Mouse (Mus musculus) liver, embryonic 15.5 days (tissue): ENCODE results near the gene Igf1r. TPM values are rescaled to one million over a fixed set of nuclear protein-coding genes. Genes with fewer than 3 reads are reported as not detected.

Experiments
- ATAC-seq: fragments of 200-750 bp; cut with Nextera tagmentation; 2 replicates; pipeline ENCODE4 v1.8.0; 2017; ENCODE audit warnings: moderate number of reproducible peaks, mild to moderate bottlenecking, moderate library complexity; ENCODE audit not compliant: insufficient read depth
- H3K27ac ChIP-seq: fragments of 300-500 bp; sonication (generic); replicated peaks from 2 replicates; pipeline ENCODE4 v1.5.1; 2015; ENCODE audit warnings: mild to moderate bottlenecking, inconsistent platforms
- H3K27me3 ChIP-seq: fragments of 300-500 bp; sonication (generic); 2 replicates; pipeline ENCODE4 v1.6.1; 2015; ENCODE audit warnings: mild to moderate bottlenecking, inconsistent platforms
- H3K36me3 ChIP-seq: fragments of 300-500 bp; sonication (generic); replicated peaks from 2 replicates; pipeline ENCODE4 v1.6.1; 2015; ENCODE audit warnings: moderate library complexity, mild to moderate bottlenecking, inconsistent platforms
- H3K4me1 ChIP-seq: fragments of 300-500 bp; sonication (generic); replicated peaks from 2 replicates; pipeline ENCODE4 v1.6.1; 2015; ENCODE audit warnings: inconsistent platforms
- H3K4me2 ChIP-seq: fragments of 300-500 bp; sonication (generic); 2 replicates; pipeline ENCODE4 v1.6.1; 2015; ENCODE audit warnings: moderate library complexity, mild to moderate bottlenecking, inconsistent platforms
- H3K4me3 ChIP-seq: fragments of 300-500 bp; sonication (generic); replicated peaks from 2 replicates; pipeline ENCODE4 v1.5.1; 2015; ENCODE audit warnings: mild to moderate bottlenecking, inconsistent platforms
- H3K9ac ChIP-seq: fragments of 300-500 bp; sonication (generic); 2 replicates; pipeline ENCODE4 v1.6.1; 2015; ENCODE audit warnings: moderate library complexity, mild to moderate bottlenecking, inconsistent platforms
- H3K9me3 ChIP-seq: fragments of 300-500 bp; sonication (generic); replicated peaks from 2 replicates; pipeline ENCODE4 v1.6.1; 2016; ENCODE audit warnings: inconsistent platforms
- WGBS: fragments of 180-500 bp; shearing (Covaris S2); methylation state at CpG from one replicate; pipeline ENCODE4 v1.1.7; 2015; ENCODE audit warnings: mixed read lengths; ENCODE audit not compliant: insufficient replicate concordance; 5-methylcytosine and 5-hydroxymethylcytosine counted together
- polyA plus RNA-seq: library from polyadenylated mRNA; unstranded; fragments of >200 nt; fragmentation: Nextera tagmentation; extraction: Ambion mirVana; gene quantifications from 2 replicates; pipeline ENCODE4 v1.2.1, GENCODE M21; 2015

The Igf1r gene
- polyA plus RNA-seq, 1 experiment from 2014 or later: 2.6 TPM

GRCm38 (mm10) chr7:68075401-68075800 lies 122.8 kb downstream of the Igf1r start:
- no peak overlapping the region for H3K4me2 ChIP-seq
- no peak for ATAC-seq
- H3K36me3 ChIP-seq: no peaks in the 10 kb centered on the region
- H3K4me3 ChIP-seq: no peak overlapping the region
- H3K4me1 ChIP-seq: peaks cover 20% of the 10 kb centered on the region
- no peaks in the 10 kb centered on the region for H3K9me3 ChIP-seq
- H3K27ac ChIP-seq: no peak overlapping the region
- H3K9ac ChIP-seq: no peak overlapping the region
- 64% methylated on average over 3 of the region's 3 CpGs for WGBS
- no peaks in the 10 kb centered on the region for H3K27me3 ChIP-seq

DNA sequence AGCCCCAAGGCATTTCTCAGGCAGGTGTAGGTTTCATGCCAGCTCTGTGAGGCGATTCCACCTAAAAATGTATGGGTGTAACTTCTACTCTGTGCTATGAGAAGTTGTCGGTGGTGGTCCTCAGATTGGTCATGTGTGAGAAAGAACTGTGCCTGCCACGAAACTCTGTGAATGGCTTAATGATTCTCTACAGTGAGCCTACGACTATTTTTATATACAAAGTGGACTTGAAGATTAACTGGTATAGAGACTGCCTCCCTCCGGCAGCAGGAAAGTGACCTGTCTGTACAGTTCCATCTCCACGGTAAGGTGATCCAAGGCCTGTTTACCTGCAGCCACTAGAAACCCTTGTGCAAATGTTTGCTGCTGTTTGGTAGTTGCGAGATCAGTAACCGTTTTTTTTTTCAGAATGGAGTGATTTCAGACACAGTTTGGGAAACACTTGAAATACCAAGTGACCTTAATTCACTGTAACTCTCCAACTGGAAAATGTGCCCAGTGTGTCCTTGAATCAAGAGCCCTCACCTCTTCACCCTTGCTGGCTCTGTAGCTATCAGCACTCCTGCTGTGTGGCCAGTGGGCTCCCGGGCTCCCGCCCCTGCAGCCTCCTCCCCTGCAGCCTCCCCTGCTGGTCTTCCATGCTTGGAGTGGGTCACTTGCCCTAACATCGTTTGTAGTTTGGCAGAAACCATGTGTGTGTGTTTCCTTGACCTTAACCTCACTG lies 127.7 kb downstream of the Igf1r start:
- Histone ChIP-seq H3K27me3 (no peaks in the 10 kb centered on the region; the same call in none of the 2 replicates), H3K4me2 (no peak overlapping the region), H3K27ac (no peak overlapping the region), H3K9me3 (no peaks in the 10 kb centered on the region), H3K9ac (no peak overlapping the region), H3K4me1 (peaks cover 26% of the 10 kb centered on the region), H3K36me3 (no peaks in the 10 kb centered on the region), H3K4me3 (no peak overlapping the region)
- WGBS: 67% methylated on average over 11 of the region's 11 CpGs
- ATAC-seq: no peak

DNA sequence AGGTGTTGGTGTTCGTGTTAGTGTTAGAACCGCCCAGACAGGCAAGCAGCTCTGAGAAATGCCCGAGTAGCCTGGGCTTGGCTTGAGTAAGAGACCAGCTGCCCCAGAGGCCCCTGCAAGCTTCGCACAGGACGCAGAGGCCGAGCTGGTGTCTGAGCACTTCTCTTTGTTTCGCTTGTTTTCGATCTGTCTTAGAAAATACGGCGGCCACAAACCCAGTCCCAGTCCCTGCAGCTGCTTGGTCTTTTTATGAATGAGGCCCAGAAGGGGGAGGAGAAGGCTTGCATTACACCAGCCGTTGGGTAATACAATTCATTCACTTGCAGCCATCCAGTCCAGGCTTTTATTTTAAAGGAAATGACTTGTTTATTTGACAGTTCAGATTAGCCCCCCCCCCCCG lies 132.7 kb downstream of the Igf1r start:
- Histone ChIP-seq H3K4me1 (peaks cover 58% of the 10 kb centered on the region), H3K27ac (peak overlapping the region; percentile 67), H3K27me3 (peaks cover 8% of the 10 kb centered on the region), H3K4me2 (peak overlapping the region; percentile 46), H3K9ac (no peak overlapping the region), H3K36me3 (no peaks in the 10 kb centered on the region), H3K9me3 (no peaks in the 10 kb centered on the region), H3K4me3 (peak overlapping the region; percentile 15; the same call in 1 of the 2 replicates)
- 5% methylated on average over 12 of the region's 12 CpGs for WGBS
- ATAC-seq: no peak; the same call in 1 of the 2 replicates

DNA sequence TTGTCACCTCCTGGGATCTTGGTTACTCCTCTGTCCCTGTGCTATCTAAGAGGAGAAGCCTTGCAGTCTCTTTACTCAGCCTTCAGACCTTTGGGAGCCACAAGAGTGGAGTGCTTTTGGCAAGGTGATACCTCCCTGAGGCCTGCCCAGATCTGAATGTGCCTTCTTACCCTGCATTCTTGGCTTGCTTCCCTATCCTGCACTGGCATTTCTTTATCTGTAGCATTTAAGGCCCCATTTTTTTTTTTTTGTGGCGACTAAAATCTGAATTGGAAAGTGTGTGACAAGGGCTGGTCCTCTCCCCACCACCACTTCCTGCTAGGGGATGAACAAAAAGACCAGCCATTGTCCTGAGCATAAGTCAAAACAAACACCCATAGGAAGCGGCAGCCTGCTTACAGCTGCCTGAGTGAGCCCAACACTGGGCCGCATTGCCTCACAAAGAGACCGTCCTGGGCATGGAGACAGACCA lies 133.3 kb downstream of the Igf1r start:
- Histone ChIP-seq H3K4me2 (peak overlapping the region; percentile 46), H3K9ac (no peak overlapping the region), H3K36me3 (no peaks in the 10 kb centered on the region), H3K27ac (peak overlapping the region; percentile 67; the same call in 1 of the 2 replicates), H3K4me1 (peaks cover 56% of the 10 kb centered on the region), H3K27me3 (peaks cover 14% of the 10 kb centered on the region), H3K9me3 (no peaks in the 10 kb centered on the region), H3K4me3 (no peak overlapping the region)
- peak; percentile 55 for ATAC-seq
- WGBS: 40% methylated on average over 4 of the region's 4 CpGs

- peaks cover 19% of the 10 kb centered on the region for H3K27me3 ChIP-seq
- ATAC-seq: no peak
- no peak overlapping the region for H3K4me2 ChIP-seq
- no peak overlapping the region for H3K9ac ChIP-seq
- H3K4me1 ChIP-seq: peaks cover 60% of the 10 kb centered on the region
- no peaks in the 10 kb centered on the region for H3K9me3 ChIP-seq
- no peak overlapping the region for H3K4me3 ChIP-seq
- 34% methylated on average over 4 of the region's 4 CpGs for WGBS
- no peak overlapping the region for H3K27ac ChIP-seq
- no peaks in the 10 kb centered on the region for H3K36me3 ChIP-seq
These were observed 134.9 kb downstream of the Igf1r start for GRCm38 (mm10) chr7:68087496-68087895.

DNA sequence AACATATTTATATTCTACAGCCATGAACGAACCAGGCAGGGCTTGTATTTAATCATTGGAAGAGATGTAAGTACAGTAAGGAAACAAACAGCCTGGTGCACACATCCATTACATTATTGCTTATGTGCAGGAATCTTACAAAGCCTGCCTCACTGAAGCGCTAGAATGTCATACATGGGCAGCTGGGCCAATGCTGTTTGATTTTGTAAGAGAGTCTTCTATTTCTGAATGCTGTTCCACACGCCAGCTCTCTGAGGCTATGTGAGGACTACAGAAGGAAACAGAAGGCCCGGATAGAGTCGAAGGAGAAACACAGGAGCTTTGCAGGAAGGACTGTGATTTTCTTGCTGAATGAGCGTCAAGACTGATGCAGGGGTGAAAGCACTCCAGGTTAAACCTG lies 136.2 kb downstream of the Igf1r start:
- Histone ChIP-seq H3K27me3 (peaks cover 23% of the 10 kb centered on the region), H3K4me2 (no peak overlapping the region), H3K4me3 (no peak overlapping the region), H3K9ac (no peak overlapping the region), H3K9me3 (no peaks in the 10 kb centered on the region), H3K27ac (no peak overlapping the region), H3K36me3 (no peaks in the 10 kb centered on the region), H3K4me1 (peaks cover 62% of the 10 kb centered on the region)
- WGBS: 74% methylated on average over 6 of the region's 6 CpGs
- ATAC-seq: no peak

DNA sequence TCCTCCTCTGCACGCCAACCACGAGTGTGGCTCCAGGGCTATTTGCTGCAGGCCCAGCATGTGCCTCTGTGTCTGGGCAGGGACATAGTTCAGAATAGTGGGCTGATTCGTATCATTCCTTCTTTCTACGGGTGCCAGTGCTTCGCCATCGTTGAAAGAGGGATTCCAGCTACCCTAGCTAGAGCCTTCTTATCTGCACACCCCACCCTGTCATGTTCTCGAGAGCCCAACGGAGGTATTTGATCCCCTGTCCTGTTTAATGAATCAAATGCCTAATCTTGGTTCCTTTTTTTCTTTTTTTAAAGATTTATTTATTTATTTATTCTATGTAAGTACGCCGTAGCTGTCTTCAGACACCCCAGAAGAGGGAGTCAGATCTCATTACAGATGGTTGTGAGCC lies 137.1 kb downstream of the Igf1r start:
- peaks cover 23% of the 10 kb centered on the region for H3K27me3 ChIP-seq
- H3K27ac ChIP-seq: 0 out of 2 replicates have a peak overlapping the region, but pooled peaks have one; percentile 9
- 0 out of 2 replicates have a peak, but pooled peaks have one; percentile 36 for ATAC-seq
- H3K4me2 ChIP-seq: 0 out of 2 replicates have a peak overlapping the region, but pooled peaks have one; percentile 2
- no peak overlapping the region for H3K4me3 ChIP-seq
- H3K4me1 ChIP-seq: peaks cover 65% of the 10 kb centered on the region
- 27% methylated on average over 10 of the region's 10 CpGs for WGBS
- H3K9ac ChIP-seq: no peak overlapping the region
- no peaks in the 10 kb centered on the region for H3K36me3 ChIP-seq
- no peaks in the 10 kb centered on the region for H3K9me3 ChIP-seq

- 81% methylated on average over 8 of the region's 8 CpGs for WGBS
- ATAC-seq: no peak
- no peak overlapping the region for H3K4me2 ChIP-seq
- no peak overlapping the region for H3K4me3 ChIP-seq
- no peaks in the 10 kb centered on the region for H3K9me3 ChIP-seq
- H3K27ac ChIP-seq: no peak overlapping the region
- peaks cover 61% of the 10 kb centered on the region for H3K4me1 ChIP-seq
- H3K9ac ChIP-seq: no peak overlapping the region
- no peaks in the 10 kb centered on the region for H3K36me3 ChIP-seq
- H3K27me3 ChIP-seq: peaks cover 23% of the 10 kb centered on the region
These were observed 137.9 kb downstream of the Igf1r start for GRCm38 (mm10) chr7:68090576-68090975.

- Histone ChIP-seq H3K27me3 (peaks cover 29% of the 10 kb centered on the region), H3K4me2 (peak overlapping the region; percentile 13; the same call in 1 of the 2 replicates), H3K36me3 (no peaks in the 10 kb centered on the region), H3K4me3 (no peak overlapping the region), H3K9me3 (no peaks in the 10 kb centered on the region), H3K4me1 (peaks cover 63% of the 10 kb centered on the region), H3K27ac (peak overlapping the region; percentile 42; the same call in 1 of the 2 replicates), H3K9ac (no peak overlapping the region)
- 19% methylated on average over 8 of the region's 8 CpGs for WGBS
- ATAC-seq: peak; percentile 74
These were observed 139.8 kb downstream of the Igf1r start for GRCm38 (mm10) chr7:68092304-68092978.

DNA sequence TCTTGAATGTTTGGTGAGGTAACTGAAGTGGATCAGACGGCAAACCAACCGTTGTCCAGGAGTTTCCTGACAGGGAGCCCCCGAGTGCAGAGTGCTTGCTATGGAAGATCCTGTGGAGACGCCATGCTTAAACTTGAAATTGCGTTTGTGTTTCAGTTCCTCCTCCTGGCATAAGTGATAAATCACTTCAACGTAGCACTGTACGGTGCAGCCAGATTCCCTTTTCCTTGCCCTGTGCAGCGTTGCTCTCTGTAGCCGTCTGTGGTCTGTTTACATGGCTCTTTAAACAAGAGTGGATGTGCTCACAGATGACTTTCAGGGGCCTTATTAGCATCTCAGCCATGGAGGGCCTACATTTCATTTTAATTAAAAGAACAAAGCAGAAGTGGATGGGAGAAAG lies 141.2 kb downstream of the Igf1r start:
- 60% methylated on average over 9 of the region's 9 CpGs for whole genome bisulfite sequencing
- no peaks in the 10 kb centered on the region for H3K9me3 ChIP-seq

DNA sequence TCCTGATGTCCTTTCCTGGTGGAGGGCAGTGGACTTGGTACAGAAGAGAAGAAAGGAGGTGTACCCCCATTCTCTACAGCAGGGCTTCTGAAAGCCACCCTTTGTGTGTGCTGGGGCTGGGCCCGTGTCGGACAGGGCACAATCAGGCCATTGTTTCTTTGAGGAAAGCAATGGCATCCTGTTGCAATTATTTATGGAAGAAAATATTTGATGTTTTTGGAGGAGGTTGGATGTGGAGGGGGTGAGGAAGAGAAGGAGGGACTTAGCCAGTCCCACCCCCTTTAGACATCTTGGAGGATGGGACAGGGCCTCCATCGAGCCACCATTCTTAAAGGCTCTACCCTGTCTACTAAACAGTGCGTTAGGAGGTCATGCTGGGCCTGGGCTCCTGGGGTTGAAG lies 142.9 kb downstream of the Igf1r start:
- Histone ChIP-seq H3K9me3 (no peaks in the 10 kb centered on the region), H3K4me3 (no peak overlapping the region), H3K4me1 (peaks cover 46% of the 10 kb centered on the region), H3K27me3 (peaks cover 43% of the 10 kb centered on the region), H3K27ac (no peak overlapping the region), H3K4me2 (no peak overlapping the region), H3K36me3 (no peaks in the 10 kb centered on the region), H3K9ac (no peak overlapping the region)
- ATAC-seq: no peak
- WGBS: 73% methylated on average over 4 of the region's 4 CpGs

More for the DNA sequence above, 141.2 kb downstream of the Igf1r start:
- H3K27ac ChIP-seq: no peak overlapping the region
- H3K4me3 ChIP-seq: no peak overlapping the region
- no peak overlapping the region for H3K4me2 ChIP-seq
- peaks cover 32% of the 10 kb centered on the region for H3K27me3 ChIP-seq
- H3K36me3 ChIP-seq: no peaks in the 10 kb centered on the region
- H3K4me1 ChIP-seq: peaks cover 59% of the 10 kb centered on the region
- no peak for ATAC-seq
- H3K9ac ChIP-seq: no peak overlapping the region
